Mouse (Mus musculus) MEL (cell line): ENCODE data around the gene Nubpl.

Experiments used
- CHD1 ChIP-seq: IDR thresholded peaks from 2 replicates; pipeline ENCODE4 v1.6.1; 2012; ENCODE audit warnings: low read depth, mild to moderate bottlenecking, inconsistent platforms, low read length, improper control_type of control experiment
- CTCF ChIP-seq, 3 experiments: IDR thresholded peaks in 2 of 3; conservative IDR thresholded peaks in 1 of 3; 2 replicates each; pipeline ENCODE4 v1.5.1; 2011 to 2012; ENCODE audit warnings: low read length in 3 of 3, low read depth in 2 of 3, mild to moderate bottlenecking in 2 of 3, improper control_type of control experiment in 1 of 3, inconsistent platforms in 1 of 3, mixed read lengths in 1 of 3, moderate library complexity in 1 of 3; ENCODE audit not compliant: control insufficient read depth in 1 of 3, insufficient read depth in 1 of 3, poor library complexity in 1 of 3, severe bottlenecking in 1 of 3
- E2F4 ChIP-seq: IDR thresholded peaks from 2 replicates; pipeline ENCODE4 v1.6.1; 2011; ENCODE audit warnings: low read depth, low read length, improper control_type of control experiment, borderline replicate concordance
- EP300 ChIP-seq, 2 experiments: IDR thresholded peaks; 2 replicates each; pipeline ENCODE4 v1.6.1; 2011; ENCODE audit warnings: improper control_type of control experiment in 2 of 2, low read length in 2 of 2, low read depth in 1 of 2, mild to moderate bottlenecking in 1 of 2
- POLR2A ChIP-seq, 2 experiments: IDR thresholded peaks; 2 replicates each; pipeline ENCODE4 v1.6.1; 2011 to 2012; ENCODE audit warnings: low read length in 2 of 2, mild to moderate bottlenecking in 2 of 2, control low read depth in 1 of 2, improper control_type of control experiment in 1 of 2, low read depth in 1 of 2, moderate library complexity in 1 of 2; ENCODE audit not compliant: control insufficient read depth in 1 of 2, insufficient read depth in 1 of 2, poor library complexity in 1 of 2
- POLR2AphosphoS5 ChIP-seq: IDR thresholded peaks from 2 replicates; pipeline ENCODE4 v1.6.1; 2012; ENCODE audit warnings: low read depth, borderline replicate concordance, mild to moderate bottlenecking, inconsistent platforms, low read length, moderate library complexity, mixed read lengths
- USF1 ChIP-seq: IDR thresholded peaks from 2 replicates; pipeline ENCODE4 v1.6.1; 2014; ENCODE audit warnings: low read depth, mild to moderate bottlenecking, inconsistent platforms, low read length, improper control_type of control experiment, moderate library complexity

DNA sequence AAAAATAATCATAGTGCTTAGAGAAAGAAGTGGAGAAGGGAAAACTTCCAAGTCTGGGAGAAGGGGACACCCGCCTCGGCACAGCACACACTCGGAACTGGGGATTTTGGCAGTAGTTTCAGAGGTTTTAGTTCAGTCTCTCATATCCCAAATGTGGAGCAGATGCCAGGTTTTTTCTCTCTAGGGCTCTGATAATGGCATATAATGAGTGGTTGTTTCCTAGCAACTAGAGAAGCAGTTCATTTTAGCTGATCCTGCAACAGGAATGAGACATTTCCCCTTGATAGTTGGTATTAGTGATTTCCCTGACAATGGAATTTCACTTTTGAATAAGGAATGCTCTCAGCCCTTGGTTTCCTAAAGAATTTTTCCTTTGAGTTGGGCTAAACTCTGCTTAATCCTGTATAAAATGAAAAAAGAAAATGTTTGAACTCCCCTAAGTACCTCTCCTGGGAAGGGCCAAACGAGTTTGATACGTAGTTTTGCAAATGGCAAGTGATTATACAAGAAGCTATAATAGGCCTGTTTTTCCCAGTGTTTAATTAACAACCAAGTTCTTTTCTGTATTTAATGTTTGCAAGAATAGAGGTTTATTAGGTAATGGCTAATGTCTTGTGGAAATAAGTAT, 89.5 kb downstream of the Nubpl start:
- TF ChIP-seq USF1 = no peak
- TF ChIP-seq POLR2A (IDR thresholded peaks at IDR 0.05; ENCODE audit: control insufficient read depth in 1 of 2, insufficient read depth in 1 of 2, low read depth in 1 of 2, low read length in 2 of 2, poor library complexity in 1 of 2) = no peak
- TF ChIP-seq CTCF (IDR thresholded peaks at IDR 0.05 in 2 of 3, conservative IDR thresholded peaks at IDR 0.05 in 1 of 3; ENCODE audit: control insufficient read depth in 1 of 3, insufficient read depth in 1 of 3, low read depth in 2 of 3, low read length in 3 of 3, poor library complexity in 1 of 3, severe bottlenecking in 1 of 3) = no peak
- no peak for TF ChIP-seq EP300 (IDR thresholded peaks at IDR 0.05; ENCODE audit: low read depth in 1 of 2, low read length in 2 of 2)
- TF ChIP-seq POLR2AphosphoS5 = no peak
- no peak for TF ChIP-seq CHD1
- TF ChIP-seq E2F4 = no peak
